Mouse (Mus musculus) forebrain, embryonic 13.5 days (tissue): ENCODE measurements at regions not wholly inside any gene's neighbourhood (a gene's known extent, or its start where the extent isn't known, plus 50 kb on each side); places are given as distances from the start of the nearest gene placed in this dataset.
A peak's percentile ranks its signal among the peaks of the same experiment; 100 is the strongest.

Experiments used
- ATAC-seq: fragments of 200-750 bp; cut with Nextera tagmentation; 2 replicates; pipeline ENCODE4 v1.8.0; 2017
- H3K27ac ChIP-seq: fragments of 300-500 bp; sonication (generic); 2 replicates; pipeline ENCODE4 v1.5.1; 2015; ENCODE audit warnings: inconsistent platforms, mild to moderate bottlenecking, moderate library complexity
- H3K27me3 ChIP-seq: fragments of 300-500 bp; sonication (generic); 2 replicates; pipeline ENCODE4 v1.6.1; 2015; ENCODE audit warnings: mild to moderate bottlenecking, inconsistent platforms
- H3K36me3 ChIP-seq: fragments of 300-500 bp; sonication (generic); 2 replicates; pipeline ENCODE4 v1.6.1; 2015; ENCODE audit warnings: mild to moderate bottlenecking, inconsistent platforms; ENCODE audit not compliant: poor library complexity, severe bottlenecking
- H3K4me1 ChIP-seq: fragments of 300-500 bp; sonication (generic); 2 replicates; pipeline ENCODE4 v1.6.1; 2015; ENCODE audit warnings: inconsistent platforms
- H3K4me2 ChIP-seq: fragments of 300-500 bp; sonication (generic); 2 replicates; pipeline ENCODE4 v1.6.1; 2015; ENCODE audit warnings: inconsistent platforms, mild to moderate bottlenecking, moderate library complexity
- H3K4me3 ChIP-seq: fragments of 300-500 bp; sonication (generic); 2 replicates; pipeline ENCODE4 v1.5.1; 2015; ENCODE audit warnings: mild to moderate bottlenecking, inconsistent platforms
- H3K9ac ChIP-seq: fragments of 300-500 bp; sonication (generic); 2 replicates; pipeline ENCODE4 v1.6.1; 2015; ENCODE audit warnings: mild to moderate bottlenecking, inconsistent platforms
- H3K9me3 ChIP-seq: fragments of 300-500 bp; sonication (generic); replicated peaks from 2 replicates; pipeline ENCODE4 v1.6.1; 2016; ENCODE audit warnings: inconsistent platforms
- WGBS: fragments of 180-500 bp; shearing (Covaris S2); methylation state at CpG from one replicate; pipeline ENCODE4 v1.1.7; 2015; 5-methylcytosine and 5-hydroxymethylcytosine counted together

GRCm38 (mm10) chr14:68447240-68447923 lies 846.7 kb downstream of the Synb start:
- no peak for ATAC-seq
- Histone ChIP-seq H3K27me3 (peaks cover 4% of the 10 kb centered on the region; the same call in 1 of the 2 replicates), H3K27ac (no peak overlapping the region), H3K4me1 (peaks cover 12% of the 10 kb centered on the region), H3K4me2 (no peak overlapping the region), H3K4me3 (no peak overlapping the region), H3K36me3 (no peaks in the 10 kb centered on the region), H3K9me3 (no peaks in the 10 kb centered on the region), H3K9ac (no peak overlapping the region)
- 75% methylated on average over 7 of the region's 7 CpGs for WGBS

- Histone ChIP-seq H3K4me2 (no peak overlapping the region), H3K4me1 (no peaks in the 10 kb centered on the region), H3K36me3 (no peaks in the 10 kb centered on the region), H3K27me3 (no peaks in the 10 kb centered on the region), H3K4me3 (no peak overlapping the region), H3K9ac (no peak overlapping the region), H3K27ac (no peak overlapping the region), H3K9me3 (no peaks in the 10 kb centered on the region)
- ATAC-seq: no peak
- WGBS: 76% methylated on average over 9 of the region's 9 CpGs
Observed at GRCm38 (mm10) chr14:68433326-68433725, 860.8 kb downstream of the Synb start.

- Histone ChIP-seq H3K4me1 (no peaks in the 10 kb centered on the region), H3K4me3 (no peak overlapping the region), H3K9ac (no peak overlapping the region), H3K9me3 (no peaks in the 10 kb centered on the region), H3K27ac (no peak overlapping the region), H3K36me3 (no peaks in the 10 kb centered on the region), H3K4me2 (no peak overlapping the region), H3K27me3 (no peaks in the 10 kb centered on the region)
- ATAC-seq: no peak
- 83% methylated on average over 2 of the region's 2 CpGs for WGBS
Observed at GRCm38 (mm10) chr14:68432111-68432510, 862.0 kb downstream of the Synb start.

GRCm38 (mm10) chr14:68427235-68427634 lies 866.9 kb downstream of the Synb start:
- Histone ChIP-seq H3K36me3 (no peaks in the 10 kb centered on the region), H3K9me3 (no peaks in the 10 kb centered on the region), H3K27ac (no peak overlapping the region), H3K4me1 (no peaks in the 10 kb centered on the region), H3K4me2 (no peak overlapping the region), H3K4me3 (no peak overlapping the region), H3K27me3 (no peaks in the 10 kb centered on the region), H3K9ac (no peak overlapping the region)
- 90% methylated on average over 1 of the region's 1 CpGs for WGBS
- ATAC-seq: no peak

- Histone ChIP-seq H3K9me3 (no peaks in the 10 kb centered on the region), H3K36me3 (no peaks in the 10 kb centered on the region), H3K27me3 (no peaks in the 10 kb centered on the region), H3K27ac (no peak overlapping the region), H3K9ac (no peak overlapping the region), H3K4me1 (0 out of 2 replicates have a peak, but pooled peaks cover 7% of the 10 kb centered on the region), H3K4me3 (no peak overlapping the region), H3K4me2 (no peak overlapping the region)
- WGBS: 88% methylated on average over 1 of the region's 1 CpGs
- no peak for ATAC-seq
Observed at GRCm38 (mm10) chr14:68392440-68392839, 901.7 kb downstream of the Synb start.

GRCm38 (mm10) chr14:68391875-68392274 lies 902.2 kb downstream of the Synb start:
- H3K4me2 ChIP-seq: no peak overlapping the region
- H3K36me3 ChIP-seq: no peaks in the 10 kb centered on the region
- 0 out of 2 replicates have a peak, but pooled peaks cover 7% of the 10 kb centered on the region for H3K4me1 ChIP-seq
- H3K9me3 ChIP-seq: no peaks in the 10 kb centered on the region
- no peaks in the 10 kb centered on the region for H3K27me3 ChIP-seq
- no peak overlapping the region for H3K4me3 ChIP-seq
- no peak for ATAC-seq
- WGBS: 74% methylated on average over 3 of the region's 3 CpGs
- no peak overlapping the region for H3K27ac ChIP-seq
- H3K9ac ChIP-seq: no peak overlapping the region

GRCm38 (mm10) chr14:68381741-68382140 lies 912.4 kb downstream of the Synb start:
- 0 out of 2 replicates have a peak, but pooled peaks cover 8% of the 10 kb centered on the region for H3K4me1 ChIP-seq
- ATAC-seq: peak; percentile 70
- no peak overlapping the region for H3K4me3 ChIP-seq
- no peaks in the 10 kb centered on the region for H3K9me3 ChIP-seq
- no peak overlapping the region for H3K9ac ChIP-seq
- WGBS: 71% methylated on average over 7 of the region's 7 CpGs
- H3K27me3 ChIP-seq: no peaks in the 10 kb centered on the region
- H3K4me2 ChIP-seq: no peak overlapping the region
- no peak overlapping the region for H3K27ac ChIP-seq
- no peaks in the 10 kb centered on the region for H3K36me3 ChIP-seq

- no peak for ATAC-seq
- Histone ChIP-seq H3K9me3 (no peaks in the 10 kb centered on the region), H3K4me3 (no peak overlapping the region), H3K27me3 (no peaks in the 10 kb centered on the region), H3K27ac (no peak overlapping the region), H3K9ac (no peak overlapping the region), H3K36me3 (no peaks in the 10 kb centered on the region), H3K4me1 (0 out of 2 replicates have a peak, but pooled peaks cover under 1% of the 10 kb centered on the region), H3K4me2 (no peak overlapping the region)
- 78% methylated on average over 5 of the region's 5 CpGs for WGBS
Observed at GRCm38 (mm10) chr14:68367696-68368095, 926.4 kb downstream of the Synb start.

- 87% methylated on average over 2 of the region's 2 CpGs for WGBS
- Histone ChIP-seq H3K27me3 (no peaks in the 10 kb centered on the region), H3K36me3 (no peaks in the 10 kb centered on the region), H3K9me3 (no peaks in the 10 kb centered on the region), H3K27ac (no peak overlapping the region), H3K4me1 (peaks cover 20% of the 10 kb centered on the region), H3K4me2 (no peak overlapping the region), H3K4me3 (no peak overlapping the region), H3K9ac (no peak overlapping the region)
- no peak for ATAC-seq
Observed at GRCm38 (mm10) chr14:68363892-68364291, 930.2 kb downstream of the Synb start.

GRCm38 (mm10) chr14:68361998-68362397 lies 932.1 kb downstream of the Synb start:
- Histone ChIP-seq H3K4me2 (no peak overlapping the region), H3K27me3 (no peaks in the 10 kb centered on the region), H3K4me3 (no peak overlapping the region), H3K4me1 (peaks cover 20% of the 10 kb centered on the region), H3K27ac (peak overlapping the region; percentile 61), H3K9ac (no peak overlapping the region), H3K36me3 (no peaks in the 10 kb centered on the region), H3K9me3 (no peaks in the 10 kb centered on the region)
- 41% methylated on average over 7 of the region's 7 CpGs for WGBS
- ATAC-seq: peak; percentile 59

- Histone ChIP-seq H3K36me3 (no peaks in the 10 kb centered on the region), H3K4me1 (peaks cover 21% of the 10 kb centered on the region), H3K27me3 (no peaks in the 10 kb centered on the region), H3K9ac (no peak overlapping the region), H3K4me3 (no peak overlapping the region), H3K27ac (peak overlapping the region; percentile 61), H3K9me3 (no peaks in the 10 kb centered on the region), H3K4me2 (0 out of 2 replicates have a peak overlapping the region, but pooled peaks have one; percentile 4)
- 28% methylated on average over 6 of the region's 6 CpGs for WGBS
- ATAC-seq: peak; percentile 91
Observed at GRCm38 (mm10) chr14:68361481-68361880, 932.6 kb downstream of the Synb start.

- Histone ChIP-seq H3K27me3 (0 out of 2 replicates have a peak, but pooled peaks cover 4% of the 10 kb centered on the region), H3K4me2 (no peak overlapping the region; the same call in 1 of the 2 replicates), H3K36me3 (no peaks in the 10 kb centered on the region), H3K9me3 (no peaks in the 10 kb centered on the region), H3K4me3 (no peak overlapping the region), H3K27ac (peak overlapping the region; percentile 28; the same call in 1 of the 2 replicates), H3K9ac (0 out of 2 replicates have a peak overlapping the region, but pooled peaks have one; percentile 12), H3K4me1 (peaks cover 29% of the 10 kb centered on the region)
- no peak for ATAC-seq
- WGBS: 64% methylated on average over 7 of the region's 7 CpGs
Observed at GRCm38 (mm10) chr14:68356396-68356795, 937.7 kb downstream of the Synb start.
